Mouse (Mus musculus) lung, postnatal 0 days (tissue): ENCODE measurements around the gene Klhl23. TPM values are rescaled to one million over a fixed set of nuclear protein-coding genes. Genes with fewer than 3 reads are reported as not detected.

Source experiments
- ATAC-seq: fragments of 200-750 bp; cut with Nextera tagmentation; 2 replicates; pipeline ENCODE4 v1.8.0; 2017; ENCODE audit warnings: moderate library complexity
- DNase-seq: peaks from one replicate; pipeline ENCODE4 v3.0.0-alpha.2; 2016; ENCODE audit warnings: low spot score
- H3K27ac ChIP-seq: fragments of 300-500 bp; sonication (generic); 2 replicates; pipeline ENCODE4 v1.5.1; 2014; ENCODE audit warnings: antibody characterized with exemption, mild to moderate bottlenecking, low read length, mixed read lengths
- H3K27me3 ChIP-seq: fragments of 300-500 bp; sonication (generic); replicated peaks from 2 replicates; pipeline ENCODE4 v1.6.1; 2014; ENCODE audit warnings: low read length, mixed read lengths; ENCODE audit not compliant: insufficient read depth
- H3K36me3 ChIP-seq: fragments of 300-500 bp; sonication (generic); 2 replicates; pipeline ENCODE4 v1.6.1; 2014; ENCODE audit warnings: low read length, mixed read lengths; ENCODE audit not compliant: insufficient read depth
- H3K4me1 ChIP-seq: fragments of 300-500 bp; sonication (generic); 2 replicates; pipeline ENCODE4 v1.6.1; 2014; ENCODE audit warnings: antibody characterized with exemption, low read depth, low read length, mixed read lengths; ENCODE audit not compliant: insufficient read depth
- H3K4me2 ChIP-seq: fragments of 300-500 bp; sonication (generic); replicated peaks from 2 replicates; pipeline ENCODE4 v1.6.1; 2014; ENCODE audit warnings: low read depth, mild to moderate bottlenecking, low read length, moderate library complexity, mixed read lengths
- H3K4me3 ChIP-seq: fragments of 300-500 bp; sonication (generic); 2 replicates; pipeline ENCODE4 v1.5.1; 2014; ENCODE audit warnings: low read depth, low read length
- H3K9ac ChIP-seq: fragments of 300-500 bp; sonication (generic); replicated peaks from 2 replicates; pipeline ENCODE4 v1.6.1; 2014; ENCODE audit warnings: low read depth, mild to moderate bottlenecking
- H3K9me3 ChIP-seq: fragments of 300-500 bp; sonication (generic); 2 replicates; pipeline ENCODE4 v1.6.1; 2016; ENCODE audit warnings: low read length, mixed read lengths
- CTCF ChIP-seq: IDR thresholded peaks from 2 replicates; pipeline ENCODE4 v1.5.1; 2016; ENCODE audit warnings: antibody characterized with exemption, mild to moderate bottlenecking
- EP300 ChIP-seq: IDR thresholded peaks from 2 replicates; pipeline ENCODE4 v1.6.1; 2016; ENCODE audit warnings: antibody characterized with exemption, mild to moderate bottlenecking, control low read depth
- WGBS: fragments of 180-500 bp; shearing (Covaris S2); extraction: QIAGEN DNeasy Blood & Tissue Kit; methylation state at CpG from one replicate; pipeline ENCODE4 v1.1.7; 2014; 5-methylcytosine and 5-hydroxymethylcytosine counted together
- polyA plus RNA-seq: library from polyadenylated mRNA; unstranded; fragments of >200 nt; fragmentation: Nextera tagmentation; extraction: Ambion mirVana; gene quantifications from 2 replicates; pipeline ENCODE4 v1.2.1, GENCODE M21; 2015

Gene Klhl23
- polyA plus RNA-seq = 29.6 and 30.3 TPM in 2 replicates

DNA sequence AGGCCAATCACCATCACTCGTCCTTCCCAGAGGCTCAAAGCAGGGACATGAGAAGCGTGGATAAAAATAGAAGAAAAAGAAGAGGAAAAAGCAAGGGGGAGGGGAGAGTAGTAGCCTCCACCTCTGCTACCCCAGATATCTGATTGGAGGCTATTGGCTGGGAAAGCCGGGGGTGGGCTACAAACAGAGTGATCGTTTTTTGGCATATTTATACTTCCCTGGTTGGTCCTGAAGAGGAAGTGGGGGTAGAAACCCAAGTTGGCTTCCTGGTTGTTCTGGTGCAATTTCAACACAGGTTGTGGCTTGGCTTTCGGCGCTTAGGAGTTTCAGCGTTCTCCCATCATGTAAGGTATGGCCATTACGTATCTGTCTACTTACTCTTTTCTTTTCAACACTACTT is at the start of gene Klhl23:
Klhl23 (plus strand) TSS at position 234 of the 400 bp plus-strand sequence.
- no peaks in the 10 kb centered on the region for H3K9me3 ChIP-seq
- WGBS = 5% methylated on average over 8 of the region's 8 CpGs
- H3K4me3 ChIP-seq = peak within 1 kb of the TSS; percentile 67
- no peaks in the 10 kb centered on the region for H3K27me3 ChIP-seq
- peak within 1 kb of the TSS; percentile 85 for H3K4me2 ChIP-seq
- TF ChIP-seq EP300 (no peak), CTCF (no peak)
- H3K27ac ChIP-seq = peak within 1 kb of the TSS; percentile 78
- ATAC-seq = peak; percentile 24
- peak; percentile 42 for DNase-seq
- no peaks in the 10 kb centered on the region for H3K4me1 ChIP-seq
- H3K36me3 ChIP-seq = no peaks in the 10 kb centered on the region
- peak within 1 kb of the TSS; percentile 55 for H3K9ac ChIP-seq

DNA sequence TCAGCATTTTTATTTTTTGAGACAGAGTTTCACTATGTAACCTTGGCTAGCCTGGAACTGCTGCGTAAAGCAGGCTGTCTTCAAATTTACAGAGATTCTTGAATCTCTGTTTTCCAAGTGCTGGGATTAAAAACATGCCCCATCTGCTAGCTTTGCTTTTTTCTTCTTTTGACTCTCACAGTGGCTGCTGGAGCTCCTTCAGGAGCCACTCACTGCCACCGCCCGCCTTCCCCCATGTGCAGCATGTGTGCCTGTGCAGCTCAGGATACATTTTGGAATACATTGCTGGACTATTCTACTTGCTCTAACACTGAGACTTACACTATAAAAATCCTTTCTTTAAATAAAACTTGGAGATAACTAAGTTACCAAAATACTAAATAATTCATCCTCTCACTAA is 48.4 kb upstream of the Klhl23 start:
- H3K27me3 ChIP-seq = no peaks in the 10 kb centered on the region
- TF ChIP-seq EP300 = no peak
- no peak for TF ChIP-seq CTCF
- no peak overlapping the region for H3K27ac ChIP-seq
- no peaks in the 10 kb centered on the region for H3K36me3 ChIP-seq
- H3K9me3 ChIP-seq = no peaks in the 10 kb centered on the region
- no peak overlapping the region for H3K9ac ChIP-seq
- no peak overlapping the region for H3K4me2 ChIP-seq
- H3K4me3 ChIP-seq = no peak overlapping the region
- no peaks in the 10 kb centered on the region for H3K4me1 ChIP-seq
- 96% methylated on average over 3 of the region's 3 CpGs for WGBS
- no peak for ATAC-seq
- no peak for DNase-seq

DNA sequence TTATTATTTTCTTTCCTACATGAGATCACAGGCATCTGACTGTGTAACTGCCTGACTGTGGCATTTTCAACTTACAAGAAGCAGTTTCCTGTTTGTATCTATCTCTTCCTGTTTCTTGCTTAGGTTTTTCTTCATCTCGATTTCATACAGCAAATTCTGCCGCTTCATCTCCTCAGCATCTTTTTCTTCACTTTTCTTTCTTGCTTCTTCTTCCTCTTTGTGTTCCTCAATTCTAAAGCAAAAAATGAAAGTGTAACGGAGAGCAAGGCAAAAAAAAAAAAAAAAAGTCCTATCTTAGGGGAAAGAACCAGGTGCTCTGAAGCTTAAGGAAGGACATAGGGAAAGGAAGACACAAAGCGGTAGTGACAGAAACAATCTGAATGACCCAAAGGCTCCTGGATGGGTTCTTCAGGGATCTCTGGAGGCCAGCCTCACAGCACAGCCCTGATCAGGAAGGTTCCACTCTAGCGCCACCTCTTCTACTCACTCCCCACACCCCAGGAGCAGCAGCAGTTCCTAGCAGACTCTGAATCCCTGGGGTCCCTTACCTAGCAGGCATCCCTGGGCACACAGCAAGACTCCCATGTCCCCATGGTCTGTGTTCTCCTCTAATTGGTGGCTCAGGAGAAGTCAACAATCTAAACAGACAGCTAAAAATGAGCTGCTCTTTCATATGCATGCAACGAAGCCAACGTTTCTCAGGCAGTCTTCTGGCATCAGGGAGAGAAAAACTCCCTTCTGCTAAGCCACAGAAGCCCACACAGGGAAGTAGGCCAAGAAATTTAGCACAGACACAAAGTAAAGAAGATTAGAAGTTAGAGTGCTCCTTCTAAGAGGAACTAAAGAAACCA is 43.5 kb upstream of the Klhl23 start:
- Histone ChIP-seq H3K4me2 (no peak overlapping the region), H3K4me1 (no peaks in the 10 kb centered on the region), H3K27ac (no peak overlapping the region), H3K4me3 (no peak overlapping the region), H3K36me3 (no peaks in the 10 kb centered on the region), H3K9me3 (no peaks in the 10 kb centered on the region), H3K27me3 (no peaks in the 10 kb centered on the region), H3K9ac (no peak overlapping the region)
- no peak for TF ChIP-seq CTCF
- TF ChIP-seq EP300 = no peak
- ATAC-seq (no peak), DNase-seq (no peak)
- WGBS = 53% methylated on average over 7 of the region's 7 CpGs

DNA sequence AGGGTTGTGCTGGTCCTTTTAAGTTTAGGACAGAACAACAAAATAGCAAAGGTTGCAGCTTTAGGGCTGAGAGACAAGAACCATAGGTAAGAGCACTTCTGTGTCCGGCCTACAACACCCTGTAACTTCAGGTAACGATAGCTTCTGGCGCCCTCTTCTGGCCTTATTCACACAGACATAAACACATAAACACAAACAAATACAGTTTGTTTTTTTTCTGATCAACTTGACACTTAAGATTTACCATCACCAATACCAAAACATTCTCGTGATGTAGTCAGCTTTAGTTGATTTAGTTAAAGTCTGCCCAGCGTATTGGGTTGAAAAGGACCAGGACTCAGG is 42.9 kb upstream of the Klhl23 start:
- Histone ChIP-seq H3K4me3 (no peak overlapping the region), H3K27ac (no peak overlapping the region), H3K9ac (no peak overlapping the region), H3K4me1 (no peaks in the 10 kb centered on the region), H3K4me2 (no peak overlapping the region), H3K36me3 (no peaks in the 10 kb centered on the region), H3K27me3 (no peaks in the 10 kb centered on the region), H3K9me3 (no peaks in the 10 kb centered on the region)
- ATAC-seq = no peak
- TF ChIP-seq EP300 (no peak), CTCF (peak; percentile 42)
- DNase-seq = peak; percentile 14
- 36% methylated on average over 5 of the region's 5 CpGs for WGBS

DNA sequence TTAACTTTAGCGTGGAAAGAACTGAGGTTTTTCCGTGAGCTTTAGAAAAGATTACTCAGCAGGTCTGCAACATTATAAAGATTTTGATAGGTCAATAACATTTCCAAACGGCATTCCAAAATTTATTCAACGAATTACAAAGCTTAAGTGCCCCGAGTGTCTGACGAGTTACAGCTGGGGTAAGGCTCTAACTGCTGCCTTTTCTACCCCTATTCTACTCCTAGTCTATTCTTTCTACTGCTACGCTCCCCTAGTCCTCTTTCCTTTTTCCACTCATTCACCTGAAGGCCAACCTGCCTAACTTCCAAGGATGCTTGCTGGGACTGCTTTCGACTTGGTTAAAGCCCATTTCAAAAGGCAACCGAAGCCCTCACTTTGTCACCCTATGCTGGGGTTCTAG is 32.8 kb upstream of the Klhl23 start:
- WGBS = 19% methylated on average over 9 of the region's 9 CpGs
- DNase-seq (peak; percentile 56), ATAC-seq (peak; percentile 30)
- H3K27ac ChIP-seq = peak overlapping the region; percentile 77
- H3K4me1 ChIP-seq = peaks cover 3% of the 10 kb centered on the region; the same call in 1 of the 2 replicates
- H3K4me2 ChIP-seq = peak overlapping the region; percentile 76
- H3K9me3 ChIP-seq = no peaks in the 10 kb centered on the region
- H3K4me3 ChIP-seq = peak overlapping the region; percentile 65
- TF ChIP-seq EP300 = no peak
- no peak for TF ChIP-seq CTCF
- H3K36me3 ChIP-seq = 0 out of 2 replicates have a peak, but pooled peaks cover 5% of the 10 kb centered on the region
- H3K27me3 ChIP-seq = no peaks in the 10 kb centered on the region
- H3K9ac ChIP-seq = peak overlapping the region; percentile 55

DNA sequence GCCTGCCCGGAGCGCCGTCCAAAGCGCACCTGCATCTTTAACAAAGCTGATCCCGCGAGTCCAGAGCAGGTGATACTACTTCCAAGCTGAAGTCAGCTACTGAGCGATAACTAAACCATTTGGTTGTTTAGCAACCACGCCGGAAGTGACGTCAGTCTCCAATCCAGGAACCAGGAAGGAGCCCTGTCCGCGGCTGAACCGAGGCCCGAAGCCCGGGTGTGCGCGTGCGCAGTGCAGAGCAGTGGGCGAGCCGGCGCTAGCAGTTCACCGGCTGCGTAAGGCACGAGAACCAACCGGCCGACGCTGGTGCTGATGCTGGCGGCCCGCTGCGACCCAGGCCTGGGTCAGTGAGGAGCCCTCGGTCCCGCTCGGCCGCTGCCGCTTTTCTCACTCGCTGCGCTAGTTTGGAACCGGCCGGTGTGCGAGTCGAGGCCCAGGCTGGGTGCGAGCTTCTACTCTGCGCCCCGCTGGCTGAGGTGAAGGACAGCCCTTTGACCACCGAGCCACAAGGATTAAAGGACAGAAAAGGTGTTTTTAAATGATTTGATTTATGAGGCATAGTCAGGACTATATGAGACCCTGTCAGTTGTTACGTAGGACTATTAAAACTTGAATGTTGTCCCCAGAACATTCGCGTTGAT is 32.2 kb upstream of the Klhl23 start, which contains the start of the genes Ccdc173 and Phospho2:
Ccdc173 (minus strand) TSS at position 147 of the 641 bp plus-strand sequence.
Phospho2 (plus strand) TSS at position 195 of the 641 bp plus-strand sequence.
- H3K9me3 ChIP-seq = no peaks in the 10 kb centered on the region
- H3K4me1 ChIP-seq = peaks cover 3% of the 10 kb centered on the region; the same call in 1 of the 2 replicates
- H3K4me2 ChIP-seq = peak within 1 kb of the TSS; percentile 76
- H3K27me3 ChIP-seq = no peaks in the 10 kb centered on the region
- TF ChIP-seq CTCF = no peak
- no peak for TF ChIP-seq EP300
- peak within 1 kb of the TSS; percentile 65 for H3K4me3 ChIP-seq
- peak; percentile 97 for ATAC-seq
- under 1% methylated on average over 48 of the region's 48 CpGs for WGBS
- H3K9ac ChIP-seq = peak within 1 kb of the TSS; percentile 55
- peak; percentile 99 for DNase-seq
- H3K36me3 ChIP-seq = 0 out of 2 replicates have a peak, but pooled peaks cover 5% of the 10 kb centered on the region
- H3K27ac ChIP-seq = peak within 1 kb of the TSS; percentile 85
